ENCODE assay signal across 18 mouse cellular contexts in the genomic region with DNA sequence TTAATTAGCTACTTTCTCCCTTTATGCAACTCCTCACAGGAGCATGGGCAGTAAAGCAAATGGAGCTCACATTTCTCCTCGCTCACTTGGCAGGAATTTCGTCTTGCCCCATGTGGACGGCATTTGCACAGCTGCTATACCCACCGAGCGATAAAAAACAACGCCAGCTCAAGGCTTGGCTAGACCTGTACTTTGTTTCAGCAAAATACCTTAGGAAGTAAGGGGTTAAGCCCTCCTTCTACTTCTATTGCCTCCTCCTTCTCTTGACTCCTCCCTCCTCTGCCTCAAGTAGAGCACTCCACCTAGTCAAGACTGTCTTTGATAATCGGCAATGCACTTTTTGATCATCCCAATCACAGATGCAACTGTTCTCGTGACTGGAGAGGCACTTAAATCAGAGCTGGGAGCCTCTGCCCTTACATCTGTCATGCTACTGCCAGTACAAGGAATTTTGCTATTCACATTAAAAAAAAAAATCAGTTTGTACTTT.
DNase-seq lines count a peak whose midpoint lies in the region; ATAC-seq lines count a peak whose summit lies in the region.
"Had no signal": no experiment of that assay in that cellular context is flagged by ENCODE, and none has a peak within 500 bp of the region (broad histone marks: within the 10 kb centered on the region; RNA-seq: fewer than 3 reads in every experiment).

No protein-coding gene starts in this region.

- H3K4me1 ChIP-seq in heart, embryonic 10.5 days = peaks cover 30% of the 10 kb centered on the region
- peaks cover 32% of the 10 kb centered on the region for H3K4me1 ChIP-seq in heart, embryonic 12.5 days (replicated peaks)
- peaks cover 46% of the 10 kb centered on the region for H3K4me1 ChIP-seq in neural tube, embryonic 13.5 days (replicated peaks)
- peaks cover 38% of the 10 kb centered on the region for H3K4me1 ChIP-seq in limb, embryonic 10.5 days

- H3K27me3 ChIP-seq in heart, embryonic 10.5 days (ENCODE audit: insufficient read depth, poor library complexity, severe bottlenecking) = no peaks in the 10 kb centered on the region
- H3K27me3 ChIP-seq in heart, embryonic 12.5 days (replicated peaks) = peaks cover 23% of the 10 kb centered on the region
- H3K27me3 ChIP-seq in neural tube, embryonic 13.5 days = no peaks in the 10 kb centered on the region
- peaks cover 16% of the 10 kb centered on the region; the same call in 1 of the 2 replicates for H3K27me3 ChIP-seq in limb, embryonic 10.5 days (ENCODE audit: low read depth, poor library complexity, severe bottlenecking)
- H3K27me3 ChIP-seq: CH12.LX; embryonic facial prominence, embryonic 12.5 days; limb, embryonic 13.5 days; neural tube, embryonic 12.5 days had no signal

- ATAC-seq in heart, embryonic 12.5 days (ENCODE audit: insufficient number of reproducible peaks, low FRiP score) = no peak
- ATAC-seq in neural tube, embryonic 13.5 days (ENCODE audit: low read depth) = 0 out of 2 replicates have a peak, but pooled peaks have one; percentile 25

- H3K4me3 ChIP-seq in heart, embryonic 10.5 days = no peak overlapping the region
- H3K4me3 ChIP-seq in heart, embryonic 12.5 days = no peak overlapping the region
- H3K4me3 ChIP-seq in neural tube, embryonic 13.5 days = no peak overlapping the region
- no peak overlapping the region for H3K4me3 ChIP-seq in limb, embryonic 10.5 days
- H3K4me3 ChIP-seq: embryonic facial prominence, embryonic 12.5 days; limb, embryonic 13.5 days; neural tube, embryonic 12.5 days had no signal

- H3K9me3 ChIP-seq in heart, embryonic 10.5 days = no peaks in the 10 kb centered on the region
- peaks cover 3% of the 10 kb centered on the region; the same call in 1 of the 2 replicates for H3K9me3 ChIP-seq in heart, embryonic 12.5 days (replicated peaks)
- H3K9me3 ChIP-seq in neural tube, embryonic 13.5 days = no peaks in the 10 kb centered on the region
- no peaks in the 10 kb centered on the region for H3K9me3 ChIP-seq in limb, embryonic 10.5 days (replicated peaks)
- H3K9me3 ChIP-seq: embryonic facial prominence, embryonic 12.5 days; limb, embryonic 13.5 days; neural tube, embryonic 12.5 days had no signal

- H3K4me2 ChIP-seq in heart, embryonic 12.5 days = no peak overlapping the region
- H3K4me2 ChIP-seq in neural tube, embryonic 13.5 days = no peak overlapping the region
- H3K4me2 ChIP-seq: embryonic facial prominence, embryonic 12.5 days; limb, embryonic 13.5 days; neural tube, embryonic 12.5 days had no signal

- no peak overlapping the region for H3K9ac ChIP-seq in heart, embryonic 12.5 days
- H3K9ac ChIP-seq in neural tube, embryonic 13.5 days = no peak overlapping the region
- H3K9ac ChIP-seq: embryonic facial prominence, embryonic 12.5 days; limb, embryonic 13.5 days; neural tube, embryonic 12.5 days had no signal

- 69% methylated on average over 8 of the region's 8 CpGs for WGBS in heart, embryonic 10.5 days
- WGBS in heart, embryonic 12.5 days = 57% methylated on average over 8 of the region's 8 CpGs
- 48% methylated on average over 8 of the region's 8 CpGs for WGBS in neural tube, embryonic 13.5 days
- 72% methylated on average over 8 of the region's 8 CpGs for WGBS in limb, embryonic 10.5 days

- 0 out of 2 replicates have a peak overlapping the region, but pooled peaks have one; percentile 36 for H3K27ac ChIP-seq in heart, embryonic 10.5 days
- no peak overlapping the region for H3K27ac ChIP-seq in heart, embryonic 12.5 days (ENCODE audit: poor library complexity, severe bottlenecking)
- peak overlapping the region; percentile 71 for H3K27ac ChIP-seq in neural tube, embryonic 13.5 days (replicated peaks)
- 0 out of 2 replicates have a peak overlapping the region, but pooled peaks have one; percentile 7 for H3K27ac ChIP-seq in limb, embryonic 10.5 days
- H3K27ac ChIP-seq: embryonic facial prominence, embryonic 12.5 days; limb, embryonic 13.5 days; macrophage; neural tube, embryonic 12.5 days had no signal

- peak; percentile 58 for DNase-seq in heart, embryonic 10.5 days (ENCODE audit: low spot score)
- DNase-seq in neural tube, embryonic 10.5 days (ENCODE audit: extremely low spot score, low spot score) = no peak
- DNase-seq in limb, embryonic 10.5 days (ENCODE audit: low spot score) = no peak
- no peak for DNase-seq in urinary bladder, adult 2 months (ENCODE audit: low spot score)
- no peak for DNase-seq in kidney, postnatal 14 days
- DNase-seq: cerebellum, adult 8-10 months; heart, adult 18-20 months; heart, postnatal 4 days; kidney, adult 9 months; layer of hippocampus, adult 9-11 months; thymus, postnatal 14 days had no signal

- H3K36me3 ChIP-seq in heart, embryonic 10.5 days = no peaks in the 10 kb centered on the region
- H3K36me3 ChIP-seq in heart, embryonic 12.5 days = no peaks in the 10 kb centered on the region
- H3K36me3 ChIP-seq in neural tube, embryonic 13.5 days = no peaks in the 10 kb centered on the region
- H3K36me3 ChIP-seq in limb, embryonic 10.5 days = no peaks in the 10 kb centered on the region
- H3K36me3 ChIP-seq: embryonic facial prominence, embryonic 12.5 days; limb, embryonic 13.5 days; neural tube, embryonic 12.5 days had no signal
